Mouse (Mus musculus) hindbrain, postnatal 0 days (tissue): ENCODE measurements around the gene Mcts2. TPM values are rescaled to one million over a fixed set of nuclear protein-coding genes. Genes with fewer than 3 reads are reported as not detected.
A peak's percentile ranks its signal among the peaks of the same experiment; 100 is the strongest.

Experiments used
- ATAC-seq: fragments of 200-750 bp; cut with Nextera tagmentation; 2 replicates; pipeline ENCODE4 v1.8.0; 2017; ENCODE audit warnings: mild to moderate bottlenecking, moderate TSS enrichment, moderate library complexity
- DNase-seq: peaks from one replicate; pipeline ENCODE4 v3.0.0-alpha.2; 2015; ENCODE audit warnings: low spot score
- H3K27ac ChIP-seq: fragments of 300-500 bp; sonication (generic); 2 replicates; pipeline ENCODE4 v1.5.1; 2014; ENCODE audit warnings: mild to moderate bottlenecking
- H3K27me3 ChIP-seq: fragments of 300-500 bp; sonication (generic); 2 replicates; pipeline ENCODE4 v1.6.1; 2014; ENCODE audit warnings: low read length, mixed read lengths; ENCODE audit not compliant: insufficient read depth
- H3K36me3 ChIP-seq: fragments of 300-500 bp; sonication (generic); 2 replicates; pipeline ENCODE4 v1.6.1; 2014; ENCODE audit warnings: low read length, mixed read lengths; ENCODE audit not compliant: insufficient read depth
- H3K4me1 ChIP-seq: fragments of 300-500 bp; sonication (generic); 2 replicates; pipeline ENCODE4 v1.6.1; 2014; ENCODE audit warnings: antibody characterized with exemption, low read length, mixed read lengths; ENCODE audit not compliant: insufficient read depth
- H3K4me2 ChIP-seq: fragments of 300-500 bp; sonication (generic); 2 replicates; pipeline ENCODE4 v1.6.1; 2014; ENCODE audit warnings: low read depth, mild to moderate bottlenecking, low read length, moderate library complexity, mixed read lengths
- H3K4me3 ChIP-seq: fragments of 300-500 bp; sonication (generic); 2 replicates; pipeline ENCODE4 v1.5.1; 2014; ENCODE audit warnings: low read length
- H3K9ac ChIP-seq: fragments of 300-500 bp; sonication (generic); replicated peaks from 2 replicates; pipeline ENCODE4 v1.6.1; 2014; ENCODE audit warnings: mild to moderate bottlenecking, low read length, moderate library complexity, mixed read lengths
- H3K9me3 ChIP-seq: fragments of 300-500 bp; sonication (generic); 2 replicates; pipeline ENCODE4 v1.6.1; 2016; ENCODE audit warnings: low read length, mixed read lengths
- CTCF ChIP-seq: IDR thresholded peaks from 2 replicates; pipeline ENCODE4 v1.5.1; 2016; ENCODE audit warnings: antibody characterized with exemption, control low read depth, low read depth
- WGBS: fragments of 180-500 bp; shearing (Covaris S2); extraction: QIAGEN DNeasy Blood & Tissue Kit; methylation state at CpG from one replicate; pipeline ENCODE4 v1.1.7; 2014; 5-methylcytosine and 5-hydroxymethylcytosine counted together
- polyA plus RNA-seq: library from polyadenylated mRNA; unstranded; fragments of >200 nt; fragmentation: Nextera tagmentation; extraction: Ambion mirVana; gene quantifications from 2 replicates; pipeline ENCODE4 v1.2.1, GENCODE M21; 2015
- total RNA-seq: library from RNA; depleted of rRNA; stranded (reverse); fragments of >200 nt; gene quantifications from 2 replicates; pipeline ENCODE4 v1.2.3, GENCODE M21; 2014

Gene Mcts2
- total and polyA plus RNA-seq, 2 experiments from 2014 or later: 9.0 to 29.4 TPM

DNA sequence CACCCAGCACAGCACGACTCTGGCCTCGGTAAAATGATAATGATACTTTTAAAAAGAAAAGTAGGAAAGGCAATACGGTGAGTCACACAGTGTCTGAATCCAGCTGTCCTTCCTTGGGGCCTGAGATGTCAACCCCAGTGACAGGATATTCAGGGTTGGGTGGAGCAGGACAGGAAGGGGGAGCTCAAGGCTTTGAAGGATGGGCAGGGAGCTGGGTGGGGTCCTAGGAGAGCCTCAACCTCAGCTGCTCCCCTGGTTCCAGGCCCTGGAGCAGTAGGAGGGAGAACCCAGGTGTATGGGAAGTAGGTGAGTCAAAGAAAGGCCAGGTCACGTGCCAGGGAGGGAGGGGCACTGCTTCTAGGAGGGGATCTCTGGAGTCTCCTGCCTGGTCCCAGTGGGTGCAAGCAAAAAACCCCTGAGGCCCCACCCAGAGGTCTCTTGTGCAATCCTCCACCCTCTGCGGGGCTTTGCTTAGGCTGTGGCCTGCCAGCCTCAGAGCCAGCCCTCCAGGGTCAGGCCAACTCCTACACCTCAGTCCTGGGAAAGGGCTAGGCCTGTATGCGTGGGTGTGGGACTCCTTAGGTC lies 40.0 kb downstream of the Mcts2 start:
- Histone ChIP-seq H3K4me2 (no peak overlapping the region), H3K4me3 (no peak overlapping the region), H3K9ac (no peak overlapping the region), H3K4me1 (peaks cover 10% of the 10 kb centered on the region; the same call in 1 of the 2 replicates), H3K36me3 (no peaks in the 10 kb centered on the region), H3K27ac (no peak overlapping the region), H3K27me3 (no peaks in the 10 kb centered on the region), H3K9me3 (no peaks in the 10 kb centered on the region)
- no peak for TF ChIP-seq CTCF
- 73% methylated on average over 6 of the region's 6 CpGs for WGBS
- no peak for DNase-seq
- no peak for ATAC-seq

DNA sequence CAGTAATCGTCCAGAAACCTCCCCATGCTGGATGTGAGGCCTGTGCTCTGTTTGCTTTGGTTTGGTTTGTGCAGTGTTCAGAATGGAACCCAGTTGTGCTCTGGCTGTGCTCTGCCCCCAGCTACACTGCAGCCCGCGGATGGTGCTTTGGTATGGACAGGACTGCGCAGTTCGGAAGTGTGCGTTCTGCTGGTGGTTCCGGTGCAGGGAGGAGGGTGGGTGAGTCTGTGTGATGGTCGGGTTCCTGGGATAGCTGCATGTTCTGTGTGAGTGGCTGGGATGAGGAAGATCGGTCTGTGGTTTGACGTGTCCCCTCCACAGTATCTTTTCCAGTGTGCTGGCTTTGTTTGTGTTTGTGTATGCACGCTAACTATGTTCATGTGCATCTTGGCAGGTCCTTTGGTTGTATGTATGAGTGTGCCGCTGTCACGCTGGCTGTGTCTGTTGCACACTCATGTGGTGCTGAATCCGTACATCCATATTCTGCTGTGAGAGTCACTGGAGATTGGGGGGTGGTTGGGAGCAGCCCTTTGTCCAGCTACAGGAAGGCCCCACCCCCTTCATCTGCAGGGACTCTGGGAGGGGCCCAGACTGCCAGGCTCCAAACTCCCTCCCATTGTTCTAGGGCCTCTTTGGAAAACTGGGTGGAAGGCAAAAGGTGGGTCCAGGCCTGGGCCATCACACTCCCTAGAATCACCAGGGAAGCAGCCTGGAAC lies 41.1 kb downstream of the Mcts2 start:
- Histone ChIP-seq H3K4me3 (no peak overlapping the region), H3K27me3 (no peaks in the 10 kb centered on the region), H3K9me3 (no peaks in the 10 kb centered on the region), H3K27ac (peak overlapping the region; percentile 32; the same call in 1 of the 2 replicates), H3K36me3 (no peaks in the 10 kb centered on the region), H3K4me2 (no peak overlapping the region), H3K9ac (no peak overlapping the region), H3K4me1 (peaks cover 10% of the 10 kb centered on the region; the same call in 1 of the 2 replicates)
- TF ChIP-seq CTCF: no peak
- WGBS: 69% methylated on average over 14 of the region's 14 CpGs
- ATAC-seq (no peak), DNase-seq (no peak)

DNA sequence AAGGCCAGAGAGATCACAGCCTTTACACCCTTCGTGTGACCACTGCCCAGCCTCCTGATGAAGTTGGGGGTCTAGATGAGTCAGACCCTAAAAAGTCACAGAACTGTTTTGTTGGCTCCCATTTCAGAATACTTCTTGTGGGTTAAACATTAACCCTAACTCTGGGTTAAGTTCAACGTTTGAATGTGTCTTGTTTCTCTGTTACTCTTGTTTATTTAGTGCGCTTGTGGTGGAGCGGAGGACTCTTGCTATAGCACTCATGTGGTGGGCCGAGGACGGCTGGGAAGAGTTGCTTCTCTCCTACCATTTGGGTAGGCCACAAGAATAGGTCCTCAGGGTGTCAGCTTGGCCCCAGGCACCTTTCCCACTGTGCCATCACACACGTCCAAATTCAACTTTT lies 41.8 kb downstream of the Mcts2 start:
- Histone ChIP-seq H3K4me3 (no peak overlapping the region), H3K4me2 (no peak overlapping the region), H3K9me3 (no peaks in the 10 kb centered on the region), H3K9ac (no peak overlapping the region), H3K27me3 (no peaks in the 10 kb centered on the region), H3K36me3 (no peaks in the 10 kb centered on the region), H3K4me1 (peaks cover 10% of the 10 kb centered on the region; the same call in 1 of the 2 replicates), H3K27ac (no peak overlapping the region)
- 84% methylated on average over 7 of the region's 7 CpGs for WGBS
- DNase-seq: no peak
- TF ChIP-seq CTCF: no peak
- no peak for ATAC-seq

DNA sequence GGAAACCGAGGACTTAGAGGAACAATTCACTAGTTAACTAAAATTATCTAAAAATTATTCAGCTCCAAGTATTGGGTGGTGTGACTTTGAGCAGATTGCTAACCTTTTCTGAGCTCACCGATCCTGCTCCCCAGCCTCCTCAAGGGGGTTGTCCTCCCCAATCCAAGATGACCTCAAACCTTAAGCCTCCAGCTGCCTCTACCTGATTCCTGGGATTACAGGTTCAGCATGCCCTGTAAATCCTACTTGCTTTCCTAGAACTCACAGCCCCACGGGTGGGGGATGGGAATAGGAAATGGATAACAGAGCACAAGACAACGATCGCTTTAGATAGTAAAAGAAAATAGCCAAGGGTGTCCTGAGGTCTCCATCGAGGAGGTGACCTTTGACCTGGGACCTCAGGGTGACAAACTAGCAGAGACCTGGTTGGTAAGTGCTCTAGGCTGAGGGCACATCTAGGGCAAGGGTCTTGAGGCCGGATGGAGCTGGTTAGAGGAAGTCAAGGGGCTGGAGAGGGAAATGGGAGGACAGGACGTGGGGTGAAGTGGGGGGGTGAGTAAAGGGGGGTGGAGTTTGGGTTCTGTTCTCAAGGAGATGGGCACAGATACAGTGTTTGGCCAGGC lies 42.3 kb downstream of the Mcts2 start:
- Histone ChIP-seq H3K4me1 (peaks cover 7% of the 10 kb centered on the region; the same call in 1 of the 2 replicates), H3K27ac (peak overlapping the region; percentile 63; the same call in 1 of the 2 replicates), H3K9me3 (no peaks in the 10 kb centered on the region), H3K36me3 (no peaks in the 10 kb centered on the region), H3K9ac (no peak overlapping the region), H3K4me3 (no peak overlapping the region), H3K27me3 (no peaks in the 10 kb centered on the region), H3K4me2 (no peak overlapping the region)
- TF ChIP-seq CTCF: no peak
- WGBS: 57% methylated on average over 8 of the region's 8 CpGs
- DNase-seq: no peak
- no peak for ATAC-seq

DNA sequence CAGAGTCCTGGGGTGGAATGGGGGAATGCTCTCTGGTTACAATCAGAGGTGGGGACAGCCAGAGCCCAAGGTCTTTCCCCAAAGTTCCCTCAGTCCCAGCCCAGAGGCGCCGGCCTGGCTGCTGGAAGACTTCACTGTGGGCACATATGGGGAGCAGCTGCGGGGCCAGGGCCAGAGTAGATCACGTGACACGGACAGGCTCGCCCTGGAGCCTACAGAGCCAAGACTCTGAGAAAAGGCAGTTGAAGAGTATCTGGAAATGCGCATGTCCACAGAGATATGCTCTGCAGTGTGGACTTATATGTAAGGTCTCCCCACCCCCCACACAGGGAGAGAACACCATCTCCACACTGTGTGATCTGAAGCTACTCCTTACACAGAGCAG lies 42.8 kb downstream of the Mcts2 start:
- H3K27me3 ChIP-seq: no peaks in the 10 kb centered on the region
- H3K4me2 ChIP-seq: no peak overlapping the region
- DNase-seq: peak; percentile 63
- no peaks in the 10 kb centered on the region for H3K9me3 ChIP-seq
- WGBS: 35% methylated on average over 7 of the region's 7 CpGs
- peak; percentile 64; the same call in 1 of the 2 replicates for ATAC-seq
- no peak for TF ChIP-seq CTCF
- 0 out of 2 replicates have a peak overlapping the region, but pooled peaks have one; percentile 17 for H3K9ac ChIP-seq
- H3K27ac ChIP-seq: peak overlapping the region; percentile 63
- no peaks in the 10 kb centered on the region for H3K36me3 ChIP-seq
- H3K4me1 ChIP-seq: peaks cover 9% of the 10 kb centered on the region
- no peak overlapping the region for H3K4me3 ChIP-seq

DNA sequence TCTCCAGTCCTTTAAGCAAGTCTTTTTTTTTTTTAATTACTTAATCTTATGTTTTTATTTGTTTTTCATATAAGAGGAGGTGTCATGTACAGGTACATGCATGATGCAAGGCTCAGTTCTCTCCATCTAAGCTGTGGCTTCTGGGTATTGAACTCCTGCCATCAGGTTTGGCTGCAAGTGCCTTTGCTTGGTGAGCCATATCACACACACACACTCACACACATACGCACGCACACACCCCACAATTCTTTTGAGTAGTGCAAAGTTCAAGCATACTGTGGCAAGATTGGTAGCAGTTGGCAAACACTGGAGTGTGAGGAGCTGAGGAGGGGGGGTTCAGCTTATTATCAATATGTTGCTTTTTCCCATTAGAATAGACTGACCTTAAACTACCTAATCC lies 46.4 kb downstream of the Mcts2 start:
- Histone ChIP-seq H3K4me1 (peaks cover 14% of the 10 kb centered on the region), H3K4me2 (no peak overlapping the region), H3K36me3 (no peaks in the 10 kb centered on the region), H3K4me3 (no peak overlapping the region), H3K9me3 (no peaks in the 10 kb centered on the region), H3K9ac (no peak overlapping the region), H3K27ac (no peak overlapping the region), H3K27me3 (no peaks in the 10 kb centered on the region)
- TF ChIP-seq CTCF: no peak
- no peak for DNase-seq
- ATAC-seq: no peak
- WGBS: 72% methylated on average over 2 of the region's 2 CpGs

DNA sequence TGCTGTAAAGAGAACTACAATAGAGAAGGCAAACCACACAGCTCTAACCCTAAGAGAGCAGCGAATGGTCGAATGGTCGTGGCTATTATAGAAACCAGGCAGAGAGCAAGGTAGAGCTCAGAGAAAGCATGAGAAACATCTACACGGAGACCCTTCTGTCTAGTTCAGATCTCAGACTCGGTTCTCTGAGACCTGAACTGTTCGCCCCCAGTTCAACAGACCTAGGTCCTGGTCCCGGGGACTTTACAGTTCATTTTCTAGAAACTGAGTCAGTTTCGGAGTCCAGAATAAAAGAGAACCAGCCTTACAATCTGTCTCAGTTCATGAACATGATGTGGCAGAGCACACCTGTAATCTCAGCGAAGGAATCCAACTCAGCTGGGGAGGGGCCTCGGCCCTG lies 47.7 kb downstream of the Mcts2 start:
- no peak; the same call in 1 of the 2 replicates for ATAC-seq
- H3K36me3 ChIP-seq: no peaks in the 10 kb centered on the region
- DNase-seq: no peak
- peak overlapping the region; percentile 82 for H3K4me2 ChIP-seq
- peak overlapping the region; percentile 44 for H3K4me3 ChIP-seq
- 11% methylated on average over 10 of the region's 10 CpGs for WGBS
- H3K27ac ChIP-seq: peak overlapping the region; percentile 70
- no peaks in the 10 kb centered on the region for H3K9me3 ChIP-seq
- H3K9ac ChIP-seq: peak overlapping the region; percentile 56; the same call in 1 of the 2 replicates
- no peaks in the 10 kb centered on the region for H3K27me3 ChIP-seq
- TF ChIP-seq CTCF: no peak
- H3K4me1 ChIP-seq: peaks cover 14% of the 10 kb centered on the region
